Mouse (Mus musculus) olfactory bulb, adult 2 months (tissue): ENCODE measurements at regions not wholly inside any gene's neighbourhood (a gene's known extent, or its start where the extent isn't known, plus 50 kb on each side); places are given as distances from the start of the nearest gene placed in this dataset.

Experiments used
- H3K27ac ChIP-seq: fragments of 200-500 bp; 2 replicates; pipeline ENCODE4 v1.5.1; 2012; ENCODE audit warnings: low read depth, low read length; ENCODE audit not compliant: insufficient read depth
- H3K4me1 ChIP-seq: fragments of 200-500 bp; 2 replicates; pipeline ENCODE4 v1.6.1; 2012; ENCODE audit warnings: low read length; ENCODE audit not compliant: control insufficient read depth, insufficient read depth
- H3K4me3 ChIP-seq: fragments of 200-500 bp; 2 replicates; pipeline ENCODE4 v1.5.1; 2012; ENCODE audit warnings: mild to moderate bottlenecking, low read depth, low read length, moderate library complexity; ENCODE audit not compliant: insufficient read depth
- CTCF ChIP-seq: fragments of 200-500 bp; IDR thresholded peaks from 2 replicates; pipeline ENCODE4 v1.5.1; 2012; ENCODE audit warnings: low read depth, mild to moderate bottlenecking, low read length, moderate library complexity; ENCODE audit not compliant: insufficient read depth
- POLR2A ChIP-seq: fragments of 200-500 bp; IDR thresholded peaks from 2 replicates; pipeline ENCODE4 v1.6.1; 2012; ENCODE audit warnings: mild to moderate bottlenecking, low read depth, low read length, moderate library complexity; ENCODE audit not compliant: insufficient read depth
- WGBS: fragments of 180-500 bp; shearing (Covaris S2); methylation state at CpG from one replicate; pipeline ENCODE4 v1.1.7; 2018; 5-methylcytosine and 5-hydroxymethylcytosine counted together

DNA sequence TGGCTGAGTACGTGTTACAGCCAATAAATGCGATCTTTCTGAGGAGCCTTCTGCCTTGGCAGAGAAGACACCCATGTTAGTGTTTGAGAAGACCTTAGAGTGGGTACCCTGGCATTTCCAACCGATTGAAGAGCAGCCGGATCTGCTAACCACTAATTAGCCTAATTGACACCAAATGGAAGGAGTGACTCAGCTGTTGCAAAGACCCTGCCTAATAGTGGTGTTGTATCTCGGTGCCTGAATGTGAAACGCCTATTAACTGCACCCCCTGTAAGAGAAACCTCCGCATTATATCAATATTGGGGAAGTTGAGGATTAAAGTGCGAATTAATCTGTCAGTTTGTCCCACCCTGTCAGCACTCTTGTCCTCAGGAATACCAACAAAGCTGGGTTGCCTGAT, 253.1 kb upstream of the Fam241a start:
- Histone ChIP-seq H3K4me3 (no peak overlapping the region), H3K27ac (no peak overlapping the region), H3K4me1 (no peaks in the 10 kb centered on the region)
- 19% methylated on average over 8 of the region's 8 CpGs for WGBS
- no peak for TF ChIP-seq POLR2A
- no peak for TF ChIP-seq CTCF

DNA sequence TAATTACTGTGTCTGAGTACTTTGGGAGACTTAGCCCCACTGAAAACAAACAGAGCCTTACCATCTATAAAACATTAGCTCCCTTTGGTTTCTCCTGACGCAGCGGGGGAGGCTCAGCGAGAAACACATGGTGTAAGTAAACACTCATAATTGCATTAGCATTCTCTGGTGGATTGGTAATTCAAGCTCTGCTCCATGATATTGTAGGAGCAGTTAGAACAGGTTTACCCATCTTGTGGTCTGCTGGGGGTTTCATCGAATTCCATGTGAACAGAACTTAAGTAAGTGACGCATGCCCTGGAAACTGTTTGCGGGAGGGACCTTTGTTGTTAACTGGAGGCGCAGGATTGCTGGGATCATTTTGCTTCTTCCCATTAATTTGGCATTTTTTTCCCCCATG, 249.2 kb upstream of the Fam241a start:
- Histone ChIP-seq H3K4me1 (no peaks in the 10 kb centered on the region), H3K4me3 (no peak overlapping the region), H3K27ac (no peak overlapping the region)
- TF ChIP-seq POLR2A (no peak), CTCF (no peak)
- WGBS: 87% methylated on average over 7 of the region's 7 CpGs

DNA sequence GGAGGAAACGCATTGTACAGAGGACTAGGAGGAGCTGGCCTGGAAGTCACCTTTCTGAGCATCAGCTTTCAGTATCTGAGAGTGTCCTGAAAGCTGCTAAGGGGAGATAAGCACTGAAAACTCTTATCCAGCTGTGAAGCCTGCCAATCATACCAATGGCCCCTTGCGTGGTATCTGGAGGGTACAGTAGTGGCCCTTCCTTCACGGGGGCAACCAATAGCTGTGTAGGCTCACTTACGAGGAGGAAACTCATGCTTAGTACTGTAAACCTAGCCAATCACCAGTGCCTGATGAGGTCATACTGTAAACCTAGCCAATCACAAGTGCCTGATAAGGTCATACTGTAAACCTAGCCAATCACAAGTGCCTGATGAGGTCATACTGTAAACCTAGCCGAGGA, 231.7 kb upstream of the Fam241a start:
- 91% methylated on average over 5 of the region's 5 CpGs for WGBS
- H3K4me1 ChIP-seq: no peaks in the 10 kb centered on the region
- TF ChIP-seq CTCF (no peak), POLR2A (no peak)
- H3K27ac ChIP-seq: no peak overlapping the region
- H3K4me3 ChIP-seq: no peak overlapping the region

DNA sequence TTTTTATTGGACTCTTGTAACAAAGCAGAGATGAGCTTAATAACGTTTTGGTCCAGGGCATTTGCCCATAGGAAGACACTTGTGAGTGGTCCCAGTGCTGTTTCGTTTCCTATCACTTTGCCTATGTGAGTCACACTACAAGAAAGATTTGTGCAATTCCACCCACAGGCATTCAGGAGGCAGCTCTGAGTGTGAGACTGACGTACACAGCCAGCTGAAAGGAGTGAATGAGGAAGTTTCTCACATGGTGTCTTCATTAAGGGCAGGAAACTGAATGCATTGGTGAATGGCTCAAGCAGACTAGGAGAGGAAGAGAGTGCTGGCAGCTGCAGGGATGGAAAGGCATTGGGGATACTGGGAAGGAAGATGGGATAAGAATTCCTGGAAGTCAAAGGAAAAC, 230.5 kb upstream of the Fam241a start:
- Histone ChIP-seq H3K4me1 (no peaks in the 10 kb centered on the region), H3K27ac (no peak overlapping the region), H3K4me3 (no peak overlapping the region)
- 56% methylated on average over 3 of the region's 3 CpGs for WGBS
- no peak for TF ChIP-seq CTCF
- no peak for TF ChIP-seq POLR2A

DNA sequence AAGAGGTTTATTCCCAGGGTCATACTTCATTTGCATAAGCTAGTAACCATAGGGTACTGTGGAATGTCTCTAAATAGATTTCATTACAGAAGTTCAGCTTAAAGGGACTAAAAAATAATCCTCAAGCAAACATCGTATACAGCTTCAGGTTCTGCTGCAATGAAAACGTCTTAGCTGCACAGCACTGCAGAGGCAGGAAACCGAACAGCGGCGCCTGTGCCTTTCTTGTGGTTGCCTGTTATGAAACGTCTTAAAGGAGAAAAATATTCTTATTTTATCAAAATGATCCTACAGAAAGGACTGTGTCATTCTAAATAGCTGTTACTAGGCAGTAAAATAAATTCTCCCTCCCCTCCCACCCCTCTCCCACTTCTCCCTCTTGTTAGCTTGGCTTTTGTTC, 226.0 kb upstream of the Fam241a start:
- TF ChIP-seq POLR2A (no peak), CTCF (no peak)
- Histone ChIP-seq H3K4me3 (no peak overlapping the region), H3K27ac (no peak overlapping the region), H3K4me1 (no peaks in the 10 kb centered on the region)
- 83% methylated on average over 6 of the region's 6 CpGs for WGBS

DNA sequence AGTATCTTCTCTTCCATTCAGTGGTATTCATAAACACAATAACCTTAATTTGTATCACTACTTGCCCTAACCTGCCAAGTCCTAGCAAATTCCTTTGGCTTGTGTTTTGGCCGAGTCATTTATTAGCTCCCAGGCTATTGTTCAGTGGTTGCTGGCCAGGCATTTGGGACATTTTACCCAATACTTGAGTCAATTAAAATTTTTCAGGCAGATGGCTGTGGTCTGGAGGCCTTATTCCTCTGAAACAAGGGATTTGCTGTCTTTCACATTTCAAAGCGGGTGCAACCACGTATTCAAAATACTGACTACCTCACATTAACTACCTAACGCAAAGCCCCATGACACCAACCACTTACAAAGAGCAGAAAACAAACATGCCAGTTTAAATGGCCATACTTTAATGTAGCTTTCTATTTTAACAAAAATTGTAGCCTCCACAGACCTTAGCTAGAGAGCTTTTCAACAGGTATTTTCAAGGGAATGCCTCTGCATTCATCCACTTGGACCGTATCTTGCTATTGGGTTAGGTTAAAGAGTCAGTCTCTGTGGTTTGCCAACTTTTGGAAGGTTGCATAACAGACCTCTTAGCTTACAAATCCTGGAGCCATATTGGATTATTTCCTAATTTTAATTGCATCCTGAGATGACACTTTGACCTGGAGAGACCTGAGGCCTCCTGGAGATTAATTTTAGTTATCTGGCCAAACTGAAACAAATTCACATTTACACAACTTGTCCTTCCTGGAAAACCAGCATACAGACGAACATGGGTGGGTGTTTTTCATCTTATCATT, 224.7 kb upstream of the Fam241a start:
- H3K4me3 ChIP-seq: no peak overlapping the region
- no peaks in the 10 kb centered on the region for H3K4me1 ChIP-seq
- WGBS: 74% methylated on average over 6 of the region's 6 CpGs
- TF ChIP-seq POLR2A: no peak
- TF ChIP-seq CTCF: no peak
- H3K27ac ChIP-seq: no peak overlapping the region

DNA sequence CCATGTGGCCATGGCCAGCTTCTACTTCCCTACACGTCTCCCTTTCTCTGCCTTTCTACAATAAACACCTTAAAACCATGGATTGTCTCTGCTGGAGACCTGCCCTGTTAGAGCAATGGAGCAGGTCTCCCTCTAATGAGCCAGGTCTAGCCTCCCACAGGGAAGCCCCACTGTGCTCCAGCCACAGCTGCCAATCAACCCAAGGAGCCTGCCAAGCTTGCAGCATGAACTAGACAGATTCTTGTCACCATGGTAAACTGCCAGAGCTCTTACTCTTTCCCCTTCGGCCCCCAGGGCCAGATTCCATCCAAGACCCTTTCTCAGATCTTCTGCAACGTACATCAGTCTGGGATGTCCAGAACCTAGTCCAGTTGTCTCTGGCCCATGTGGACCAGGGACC, 217.1 kb upstream of the Fam241a start:
- WGBS: 50% methylated on average over 3 of the region's 3 CpGs
- TF ChIP-seq CTCF (no peak), POLR2A (no peak)
- Histone ChIP-seq H3K27ac (no peak overlapping the region), H3K4me3 (no peak overlapping the region), H3K4me1 (no peaks in the 10 kb centered on the region)

DNA sequence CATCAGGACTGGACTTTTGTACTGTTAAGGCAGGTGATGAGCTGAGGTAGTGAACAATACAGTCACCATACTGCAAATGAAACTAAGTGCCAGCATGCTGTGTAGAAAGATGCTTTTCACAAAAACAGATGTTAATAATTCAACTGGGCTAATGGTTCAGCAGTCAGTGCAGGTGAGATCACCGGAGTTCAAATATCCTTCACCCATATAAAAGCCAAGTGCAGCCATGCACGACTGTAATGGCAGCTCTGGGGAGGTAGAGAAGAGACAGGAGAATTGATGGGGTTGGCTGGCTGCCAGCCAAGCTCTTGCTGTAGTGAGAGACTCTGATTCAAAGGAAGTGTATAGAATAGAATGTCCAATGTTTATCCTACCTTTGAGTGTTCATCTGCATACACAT, 214.3 kb upstream of the Fam241a start:
- 76% methylated on average over 2 of the region's 2 CpGs for whole genome bisulfite sequencing
- no peaks in the 10 kb centered on the region for H3K4me1 ChIP-seq
- TF ChIP-seq CTCF: no peak
- TF ChIP-seq POLR2A: no peak
- no peak overlapping the region for H3K27ac ChIP-seq
- H3K4me3 ChIP-seq: no peak overlapping the region

DNA sequence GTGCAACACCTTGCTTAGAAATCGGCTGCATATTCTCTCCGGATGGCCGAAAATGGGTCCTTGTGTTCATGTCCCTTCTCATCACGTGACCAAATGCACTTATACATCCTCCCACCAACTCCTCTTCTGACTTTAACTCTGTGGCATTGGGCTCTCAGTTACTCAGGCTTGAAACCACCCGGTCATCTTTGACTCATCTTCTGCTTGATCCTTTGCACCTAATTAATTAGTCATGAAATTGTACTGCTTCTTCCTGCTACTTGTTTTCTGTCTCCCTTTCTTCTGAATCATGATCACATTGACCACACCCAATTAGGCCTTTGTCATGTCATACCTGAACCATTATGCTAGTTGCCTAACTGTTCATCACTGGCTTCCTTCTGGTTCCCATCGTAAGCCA, 208.4 kb upstream of the Fam241a start:
- Histone ChIP-seq H3K4me3 (no peak overlapping the region), H3K27ac (no peak overlapping the region), H3K4me1 (no peaks in the 10 kb centered on the region)
- no peak for TF ChIP-seq POLR2A
- no peak for TF ChIP-seq CTCF
- 95% methylated on average over 6 of the region's 6 CpGs for WGBS
